Mouse (Mus musculus): ENCODE data around the gene E2f2. TPM values are rescaled to one million over a fixed set of nuclear protein-coding genes. Genes with fewer than 3 reads are reported as not detected.

The E2f2 gene
- polyA plus RNA-seq, 1 experiment from 2014 or later = 3.6 TPM

DNA sequence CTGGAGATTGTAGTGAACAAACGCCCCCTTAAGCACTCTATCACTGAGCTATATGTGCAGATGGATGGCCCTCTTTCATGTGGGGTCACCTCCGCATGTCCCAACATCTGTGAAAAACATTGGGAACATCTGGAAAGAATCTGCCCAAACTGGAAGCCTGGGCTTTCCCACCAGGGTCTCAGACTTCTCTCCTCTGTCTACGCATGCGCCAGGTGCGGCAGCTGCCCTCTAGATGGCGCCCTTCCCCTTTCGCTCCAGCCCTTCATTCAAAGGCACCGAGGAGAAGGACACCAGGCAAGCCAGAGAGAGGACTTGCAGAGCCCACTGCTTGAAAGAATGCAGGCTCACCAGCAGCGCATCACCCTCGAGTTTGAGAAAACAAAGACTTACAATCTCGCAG, 8.7 kb upstream of the E2f2 start:
- no peak overlapping the region for H3K9ac ChIP-seq
- H3K9me3 ChIP-seq = no peaks in the 10 kb centered on the region
- peak overlapping the region; percentile 26 for H3K4me2 ChIP-seq
- no peak overlapping the region for H3K4me3 ChIP-seq
- H3K27me3 ChIP-seq = no peaks in the 10 kb centered on the region
- no peak overlapping the region for H3K27ac ChIP-seq (replicated peaks)
- H3K36me3 ChIP-seq = no peaks in the 10 kb centered on the region
- peaks cover 12% of the 10 kb centered on the region for H3K4me1 ChIP-seq (replicated peaks)
- under 1% methylated on average over 11 of the region's 11 CpGs for WGBS
- peak; percentile 49; the same call in 1 of the 2 replicates for ATAC-seq (ENCODE audit: low FRiP score, low read depth)

DNA sequence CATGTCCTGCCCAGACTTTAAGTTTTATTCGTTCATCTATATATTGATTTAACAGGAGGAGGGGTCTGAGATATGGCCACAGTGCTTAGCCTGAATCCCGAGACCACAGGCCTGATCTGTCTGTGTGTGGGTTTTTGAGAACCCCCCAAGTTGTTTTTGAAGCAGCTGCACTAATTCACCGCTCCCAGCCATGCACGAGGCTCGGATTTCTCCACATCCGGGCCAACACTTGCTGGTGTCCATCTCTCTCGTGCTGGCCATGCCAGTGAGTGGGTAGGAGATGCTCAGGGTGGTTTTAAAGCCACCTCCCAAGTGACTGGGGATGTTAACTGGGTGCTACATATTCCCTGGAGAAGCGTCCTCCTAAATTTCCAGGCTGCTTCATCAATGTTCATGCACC, 7.2 kb upstream of the E2f2 start:
- Histone ChIP-seq H3K9me3 (no peaks in the 10 kb centered on the region), H3K36me3 (no peaks in the 10 kb centered on the region), H3K27ac (replicated peaks) (no peak overlapping the region), H3K4me1 (replicated peaks) (peaks cover 6% of the 10 kb centered on the region), H3K9ac (no peak overlapping the region), H3K4me3 (no peak overlapping the region), H3K4me2 (no peak overlapping the region), H3K27me3 (no peaks in the 10 kb centered on the region)
- WGBS = 87% methylated on average over 8 of the region's 8 CpGs
- ATAC-seq (ENCODE audit: low FRiP score, low read depth) = no peak

DNA sequence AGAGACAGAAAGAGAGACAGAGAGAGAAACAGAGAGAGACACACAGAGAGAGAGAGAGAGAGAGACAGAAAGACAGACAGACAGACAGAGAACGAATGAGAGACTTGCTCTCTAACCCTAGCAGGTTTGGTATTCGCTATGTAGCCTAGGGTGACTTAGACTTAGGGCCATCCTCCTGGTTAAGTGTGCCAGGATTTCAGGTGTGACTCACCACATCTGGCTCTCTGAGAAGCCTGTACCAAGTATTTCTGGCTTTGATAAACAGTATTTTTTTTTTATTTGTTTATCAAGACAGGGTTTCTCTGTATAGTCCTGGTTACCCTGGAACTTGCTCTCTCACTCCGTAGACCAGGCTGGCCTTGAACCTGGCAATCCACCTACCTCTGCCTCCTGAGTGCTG, 4.5 kb upstream of the E2f2 start:
- ATAC-seq (ENCODE audit: low FRiP score, low read depth) = no peak
- Histone ChIP-seq H3K27me3 (no peaks in the 10 kb centered on the region), H3K4me2 (no peak overlapping the region), H3K9ac (no peak overlapping the region), H3K4me3 (no peak overlapping the region), H3K4me1 (replicated peaks) (peaks cover 9% of the 10 kb centered on the region), H3K9me3 (no peaks in the 10 kb centered on the region), H3K27ac (replicated peaks) (no peak overlapping the region), H3K36me3 (no peaks in the 10 kb centered on the region)
- 80% methylated on average over 3 of the region's 3 CpGs for WGBS

DNA sequence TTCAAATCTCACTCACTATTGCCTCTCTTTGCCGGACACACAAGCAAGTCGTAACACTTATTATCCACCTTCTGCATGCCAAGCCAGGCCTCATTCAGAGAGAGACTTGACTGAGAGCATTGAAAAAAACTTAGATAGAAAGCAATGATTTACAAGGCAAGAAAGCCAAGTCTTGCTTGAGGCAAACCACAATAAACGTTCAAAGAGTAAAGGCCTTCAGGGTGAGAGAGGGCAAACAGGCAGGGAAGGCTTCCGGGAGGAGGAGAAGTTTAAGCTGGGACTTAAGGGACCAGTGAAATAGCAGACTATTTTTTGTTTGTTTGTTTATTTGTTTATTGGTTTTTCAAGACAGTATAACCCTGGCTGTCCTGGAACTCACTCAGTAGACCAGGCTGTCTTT, 1.8 kb upstream of the E2f2 start:
- H3K9ac ChIP-seq = no peak overlapping the region
- H3K36me3 ChIP-seq = no peaks in the 10 kb centered on the region
- 85% methylated on average over 4 of the region's 4 CpGs for WGBS
- no peak overlapping the region for H3K4me2 ChIP-seq
- H3K27ac ChIP-seq (replicated peaks) = no peak overlapping the region
- peaks cover 16% of the 10 kb centered on the region for H3K4me1 ChIP-seq (replicated peaks)
- no peaks in the 10 kb centered on the region for H3K9me3 ChIP-seq
- no peak overlapping the region for H3K4me3 ChIP-seq
- ATAC-seq (ENCODE audit: low FRiP score, low read depth) = no peak
- no peaks in the 10 kb centered on the region for H3K27me3 ChIP-seq

DNA sequence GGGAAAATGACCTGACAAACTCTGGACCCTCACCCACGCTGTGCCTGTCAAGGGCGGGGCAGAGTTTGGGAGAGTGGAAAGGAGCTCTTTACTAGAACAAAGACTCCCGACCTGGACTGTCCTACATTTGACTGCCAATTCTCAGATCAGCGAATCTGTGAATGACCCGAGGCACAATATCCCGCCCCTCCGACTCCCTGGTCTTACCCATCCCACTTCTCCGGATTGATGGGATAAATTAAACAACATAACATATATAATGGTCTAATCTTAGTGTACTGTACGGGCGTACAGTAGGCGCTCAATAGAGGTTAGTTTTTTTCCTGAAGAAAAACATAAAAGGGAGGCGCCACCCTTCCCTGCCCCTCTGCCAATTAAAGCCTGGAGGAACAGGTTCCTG, 739 bp upstream of the E2f2 start:
- Histone ChIP-seq H3K4me2 (peak overlapping the region; percentile 100), H3K36me3 (no peaks in the 10 kb centered on the region), H3K9ac (no peak overlapping the region), H3K4me1 (replicated peaks) (peaks cover 16% of the 10 kb centered on the region), H3K27ac (replicated peaks) (no peak overlapping the region), H3K4me3 (peak overlapping the region; percentile 60), H3K9me3 (no peaks in the 10 kb centered on the region), H3K27me3 (no peaks in the 10 kb centered on the region)
- ATAC-seq (ENCODE audit: low FRiP score, low read depth) = no peak
- WGBS = 13% methylated on average over 12 of the region's 12 CpGs

DNA sequence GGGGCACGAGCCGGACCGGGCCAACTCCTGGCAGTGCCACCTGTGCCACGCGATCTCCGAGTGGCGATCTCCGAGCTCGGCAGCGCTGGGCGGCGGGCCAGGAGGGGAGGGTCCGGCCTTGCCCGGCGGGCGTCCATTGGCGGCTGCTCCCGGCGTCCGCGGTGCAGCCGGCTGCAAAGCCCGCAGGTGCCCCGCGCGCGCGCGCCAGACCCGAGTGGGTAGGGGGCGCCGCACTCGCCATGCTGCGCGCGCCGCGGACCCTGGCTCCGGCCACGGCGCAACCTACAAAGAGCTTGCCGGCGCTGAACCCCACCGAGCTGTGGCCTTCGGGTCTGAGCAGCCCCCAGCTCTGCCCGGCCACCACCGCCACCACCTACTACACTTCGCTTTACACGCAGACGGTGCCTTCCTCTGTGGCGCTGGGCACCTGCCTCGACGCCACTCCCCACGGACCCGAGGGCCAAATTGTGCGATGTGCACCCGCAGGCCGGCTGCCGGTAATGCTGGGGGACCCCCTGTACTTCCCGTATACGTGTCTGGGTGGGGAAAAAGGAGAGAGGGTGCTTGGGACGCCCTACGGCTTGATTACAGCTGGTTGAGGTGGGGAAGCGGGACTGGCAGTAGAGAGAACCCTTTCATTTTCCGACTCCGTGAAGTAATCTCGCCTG, 482 bp downstream of the E2f2 start:
- H3K4me3 ChIP-seq = peak overlapping the region; percentile 60
- no peaks in the 10 kb centered on the region for H3K9me3 ChIP-seq
- H3K27ac ChIP-seq (replicated peaks) = peak overlapping the region; percentile 50; the same call in 1 of the 2 replicates
- H3K4me1 ChIP-seq (replicated peaks) = peaks cover 24% of the 10 kb centered on the region
- H3K9ac ChIP-seq = peak overlapping the region; percentile 30; the same call in 1 of the 2 replicates
- H3K4me2 ChIP-seq = peak overlapping the region; percentile 100
- ATAC-seq (ENCODE audit: low FRiP score, low read depth) = 0 out of 2 replicates have a peak, but pooled peaks have one; percentile 32
- H3K27me3 ChIP-seq = no peaks in the 10 kb centered on the region
- WGBS = under 1% methylated on average over 56 of the region's 67 CpGs
- no peaks in the 10 kb centered on the region for H3K36me3 ChIP-seq

DNA sequence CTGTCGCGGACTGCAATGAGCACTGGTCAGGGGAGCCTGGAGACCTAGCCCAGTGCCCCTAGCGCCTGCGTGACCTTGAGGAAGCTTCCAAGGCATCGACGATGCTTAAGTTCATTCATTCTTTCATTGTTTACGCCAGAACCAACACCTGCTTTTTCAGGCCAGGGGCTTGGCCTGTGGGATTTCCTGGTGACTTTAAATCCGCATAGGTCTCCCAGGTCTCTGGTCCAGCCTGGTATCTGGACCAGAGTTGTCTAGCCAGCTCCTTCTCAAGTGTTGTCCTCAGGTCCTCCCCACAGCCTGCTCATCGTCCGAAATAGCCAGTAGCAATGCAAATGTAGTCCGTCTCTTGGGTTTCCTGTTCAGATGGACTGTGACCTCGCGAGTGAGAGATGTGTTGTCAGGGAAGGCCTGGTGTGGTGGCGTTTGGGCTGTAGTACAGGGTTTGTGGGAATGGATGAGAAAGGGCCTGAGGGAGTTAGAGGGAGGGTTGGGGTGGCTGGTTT, 1.1 kb downstream of the E2f2 start:
- Histone ChIP-seq H3K4me1 (replicated peaks) (peaks cover 28% of the 10 kb centered on the region), H3K9ac (no peak overlapping the region), H3K4me2 (peak overlapping the region; percentile 100), H3K4me3 (peak overlapping the region; percentile 60), H3K27ac (replicated peaks) (no peak overlapping the region), H3K9me3 (no peaks in the 10 kb centered on the region), H3K27me3 (no peaks in the 10 kb centered on the region), H3K36me3 (no peaks in the 10 kb centered on the region)
- 4% methylated on average over 14 of the region's 14 CpGs for WGBS
- ATAC-seq (ENCODE audit: low FRiP score, low read depth) = no peak

DNA sequence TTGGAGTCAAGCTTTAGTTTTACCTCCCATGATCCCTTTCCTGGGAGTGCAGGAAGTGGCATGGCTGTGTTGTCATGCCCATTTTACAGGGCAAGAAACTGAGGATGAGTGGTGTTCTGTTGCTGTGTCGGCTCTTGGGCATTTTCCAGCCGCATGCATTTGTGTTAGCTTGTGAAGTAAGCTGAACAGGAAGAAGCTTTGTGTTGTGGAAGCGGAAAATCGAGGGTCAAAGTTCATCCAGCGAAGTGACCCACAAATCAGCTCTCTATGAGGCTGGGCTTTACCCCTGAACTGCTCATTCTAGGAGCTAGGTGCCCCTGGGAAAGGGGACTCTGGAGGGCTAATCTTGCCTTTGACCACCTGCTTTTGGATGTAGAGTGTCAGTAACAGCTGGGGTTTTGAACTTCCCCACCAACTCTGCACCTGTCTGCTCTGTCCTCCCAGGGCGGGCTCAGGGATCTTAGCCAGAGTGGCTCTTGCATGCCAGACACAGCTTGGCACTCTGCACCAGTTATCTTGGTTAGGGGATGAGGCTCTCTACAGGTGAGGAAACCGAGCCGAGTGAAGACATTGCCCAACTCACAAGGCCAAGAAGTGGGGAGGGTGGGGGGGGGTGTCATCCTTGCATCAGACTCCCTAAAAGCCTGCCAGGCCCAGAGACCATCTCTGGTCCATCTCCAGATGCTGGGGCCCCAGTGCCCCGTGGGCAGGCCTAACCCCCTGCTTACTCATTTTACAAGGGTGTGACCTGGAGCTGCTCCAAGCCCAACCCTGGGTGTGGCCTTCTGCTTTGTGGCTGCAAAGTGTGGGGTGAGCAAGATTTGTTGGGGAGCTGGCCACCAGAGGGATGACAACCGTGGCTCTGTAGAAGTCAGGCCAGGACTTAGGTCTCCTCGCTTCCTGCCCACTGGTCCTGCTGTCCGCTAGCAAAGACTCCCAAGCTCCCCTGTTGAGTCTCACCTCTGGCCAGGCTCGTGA, 2.3 kb downstream of the E2f2 start:
- Histone ChIP-seq H3K4me1 (replicated peaks) (peaks cover 28% of the 10 kb centered on the region), H3K36me3 (no peaks in the 10 kb centered on the region), H3K9ac (no peak overlapping the region), H3K9me3 (no peaks in the 10 kb centered on the region), H3K4me2 (peak overlapping the region; percentile 100; the same call in 1 of the 2 replicates), H3K4me3 (no peak overlapping the region), H3K27me3 (no peaks in the 10 kb centered on the region), H3K27ac (replicated peaks) (no peak overlapping the region)
- 60% methylated on average over 13 of the region's 13 CpGs for WGBS
- ATAC-seq (ENCODE audit: low FRiP score, low read depth) = no peak

DNA sequence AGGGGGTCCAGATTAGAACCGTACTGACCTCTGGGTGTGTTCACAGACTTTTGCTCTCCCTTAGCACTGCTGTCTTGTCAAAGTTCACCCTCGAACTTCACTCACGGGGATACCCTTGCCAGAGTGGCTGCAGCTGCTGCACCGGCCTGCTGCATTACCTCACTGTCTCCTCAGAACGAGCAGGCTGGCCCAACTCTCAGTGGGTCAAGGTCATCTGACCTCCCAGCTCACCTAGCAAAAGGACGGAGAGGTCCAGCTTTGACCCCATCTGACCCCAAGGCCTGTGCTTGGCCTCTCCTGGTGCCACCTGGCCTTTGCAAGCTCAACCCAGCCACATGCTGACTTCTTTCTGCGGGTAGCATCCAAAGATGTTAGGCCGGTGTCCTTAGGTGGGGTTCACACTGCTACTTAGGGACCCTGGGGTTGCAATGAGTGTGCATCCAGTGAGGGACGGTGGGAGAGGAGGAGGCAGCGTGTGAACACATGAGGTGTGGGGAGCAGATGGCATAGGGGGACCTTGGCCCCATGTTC, 3.9 kb downstream of the E2f2 start:
- H3K4me3 ChIP-seq = no peak overlapping the region
- H3K9me3 ChIP-seq = no peaks in the 10 kb centered on the region
- H3K4me2 ChIP-seq = no peak overlapping the region
- H3K27me3 ChIP-seq = no peaks in the 10 kb centered on the region
- no peak overlapping the region for H3K27ac ChIP-seq (replicated peaks)
- no peak overlapping the region for H3K9ac ChIP-seq
- ATAC-seq (ENCODE audit: low FRiP score, low read depth) = no peak
- WGBS = 72% methylated on average over 10 of the region's 10 CpGs
- no peaks in the 10 kb centered on the region for H3K36me3 ChIP-seq
- H3K4me1 ChIP-seq (replicated peaks) = peaks cover 42% of the 10 kb centered on the region

DNA sequence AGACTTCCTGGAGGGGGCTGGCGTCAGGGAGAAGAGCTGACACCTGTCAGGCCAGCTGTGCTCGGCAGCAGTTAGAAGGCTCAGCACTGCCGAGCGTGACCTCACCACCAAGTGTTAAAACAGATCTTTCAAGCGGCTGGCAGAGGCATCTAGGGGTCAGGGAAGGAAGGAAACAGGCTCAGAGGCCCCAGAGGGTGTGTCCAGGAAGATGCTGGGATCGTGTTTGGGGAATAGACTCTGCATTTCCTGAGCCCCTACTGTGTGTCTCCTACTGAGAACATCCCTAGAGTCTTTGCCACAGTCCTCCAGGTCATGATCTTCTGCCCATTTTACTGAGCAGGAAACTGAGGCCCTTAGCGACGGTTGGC, 5.0 kb downstream of the E2f2 start:
- Histone ChIP-seq H3K9ac (no peak overlapping the region), H3K4me1 (replicated peaks) (peaks cover 43% of the 10 kb centered on the region), H3K27me3 (no peaks in the 10 kb centered on the region), H3K4me2 (no peak overlapping the region), H3K36me3 (no peaks in the 10 kb centered on the region), H3K4me3 (no peak overlapping the region), H3K27ac (replicated peaks) (0 out of 2 replicates have a peak overlapping the region, but pooled peaks have one; percentile 53), H3K9me3 (no peaks in the 10 kb centered on the region)
- no peak for ATAC-seq (ENCODE audit: low FRiP score, low read depth)
- WGBS = 38% methylated on average over 8 of the region's 8 CpGs

DNA sequence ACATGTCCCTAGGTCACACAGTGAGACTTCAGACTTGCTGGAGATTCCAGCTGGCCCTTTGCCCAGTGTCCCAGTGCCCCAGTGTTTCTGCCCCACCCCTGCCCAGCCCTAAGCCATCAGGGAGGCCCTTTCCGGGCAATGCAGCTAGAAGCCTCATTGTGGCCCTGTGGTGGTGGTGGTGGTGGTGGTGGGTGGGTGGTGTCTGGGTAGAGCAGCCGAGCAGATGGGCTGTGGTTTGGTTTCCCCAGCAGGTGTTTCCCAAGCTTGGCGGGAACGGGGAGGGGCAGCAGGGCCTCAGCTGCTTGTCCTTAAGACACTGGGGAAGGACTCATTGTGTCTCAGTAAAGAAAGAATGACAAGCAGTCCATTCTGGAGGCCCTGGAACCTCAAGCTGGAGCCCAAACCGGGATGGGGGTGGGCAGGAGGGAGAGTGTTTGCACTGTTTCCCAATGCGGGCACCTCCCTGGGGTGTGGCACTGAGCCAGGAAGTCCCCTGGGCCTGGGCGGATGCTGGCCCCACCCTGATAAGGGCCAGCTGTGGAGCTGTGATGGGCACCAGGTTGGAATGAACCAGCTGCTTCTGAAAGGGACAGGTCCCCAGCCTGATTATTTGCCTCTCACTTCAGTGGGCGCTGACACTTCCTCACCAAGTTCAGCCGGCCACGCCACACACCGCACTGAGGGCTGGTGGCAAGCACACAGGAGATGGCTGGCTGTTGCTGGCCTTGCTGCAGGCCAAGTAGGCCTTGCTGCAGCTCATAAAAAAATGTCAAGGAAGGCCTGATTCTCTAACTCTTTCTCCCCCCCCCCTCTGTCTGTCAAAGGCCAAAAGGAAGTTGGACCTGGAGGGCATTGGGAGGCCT, 5.6 kb downstream of the E2f2 start:
- Histone ChIP-seq H3K27me3 (no peaks in the 10 kb centered on the region), H3K4me1 (replicated peaks) (peaks cover 36% of the 10 kb centered on the region), H3K9me3 (no peaks in the 10 kb centered on the region), H3K9ac (no peak overlapping the region), H3K36me3 (no peaks in the 10 kb centered on the region), H3K27ac (replicated peaks) (peak overlapping the region; percentile 53; the same call in 1 of the 2 replicates), H3K4me3 (no peak overlapping the region), H3K4me2 (no peak overlapping the region)
- WGBS = 24% methylated on average over 11 of the region's 11 CpGs
- no peak for ATAC-seq (ENCODE audit: low FRiP score, low read depth)

Data from hindbrain, embryonic 15.5 days (tissue).